Mouse (Mus musculus) megakaryocyte, embryonic 14.5 days (primary cell): ENCODE measurements at regions not wholly inside any gene's neighbourhood (a gene's known extent, or its start where the extent isn't known, plus 50 kb on each side); places are given as distances from the start of the nearest gene placed in this dataset.

ENCODE experiments used
- H3K27me3 ChIP-seq: replicated peaks from 2 replicates; pipeline ENCODE3; 2012; ENCODE audit warnings: inconsistent platforms
- H3K36me3 ChIP-seq: replicated peaks from 2 replicates; pipeline ENCODE3; 2012; ENCODE audit warnings: low read length, inconsistent platforms, mixed read lengths
- H3K4me1 ChIP-seq: 2 replicates; pipeline ENCODE4 v1.6.1; 2012; ENCODE audit warnings: inconsistent platforms
- H3K4me3 ChIP-seq: replicated peaks from 2 replicates; pipeline ENCODE3; 2012; ENCODE audit warnings: moderate library complexity, mild to moderate bottlenecking, inconsistent platforms
- H3K9me3 ChIP-seq: 2 replicates; pipeline ENCODE4 v1.6.1; 2012; ENCODE audit warnings: inconsistent platforms
- FLI1 ChIP-seq: IDR thresholded peaks from 2 replicates; pipeline ENCODE4 v1.6.1; 2012; ENCODE audit warnings: low read length, inconsistent platforms, mixed read lengths
- GATA1 ChIP-seq: IDR thresholded peaks from 3 replicates; pipeline ENCODE4 v1.6.1; 2012; ENCODE audit warnings: mixed read lengths, low read length, inconsistent platforms, borderline replicate concordance

GRCm38 (mm10) chr2:61182424-61182979 is 219.5 kb upstream of the Rbms1 start:
- no peak for TF ChIP-seq FLI1
- TF ChIP-seq GATA1: no peak
- Histone ChIP-seq H3K27me3 (no peaks in the 10 kb centered on the region), H3K9me3 (no peaks in the 10 kb centered on the region), H3K36me3 (no peaks in the 10 kb centered on the region), H3K4me3 (no peak overlapping the region), H3K4me1 (no peaks in the 10 kb centered on the region)

GRCm38 (mm10) chr2:61177801-61178200 is 214.8 kb upstream of the Rbms1 start:
- Histone ChIP-seq H3K4me3 (no peak overlapping the region), H3K9me3 (no peaks in the 10 kb centered on the region), H3K4me1 (no peaks in the 10 kb centered on the region), H3K27me3 (no peaks in the 10 kb centered on the region), H3K36me3 (no peaks in the 10 kb centered on the region)
- TF ChIP-seq GATA1: no peak
- no peak for TF ChIP-seq FLI1

- TF ChIP-seq FLI1: no peak
- TF ChIP-seq GATA1: no peak
- Histone ChIP-seq H3K4me1 (no peaks in the 10 kb centered on the region), H3K36me3 (no peaks in the 10 kb centered on the region), H3K9me3 (no peaks in the 10 kb centered on the region), H3K4me3 (no peak overlapping the region), H3K27me3 (no peaks in the 10 kb centered on the region)
Observed at GRCm38 (mm10) chr2:61176807-61177206, 213.8 kb upstream of the Rbms1 start.

- no peaks in the 10 kb centered on the region for H3K9me3 ChIP-seq
- H3K4me1 ChIP-seq: peaks cover 17% of the 10 kb centered on the region
- peaks cover 4% of the 10 kb centered on the region for H3K27me3 ChIP-seq
- no peaks in the 10 kb centered on the region for H3K36me3 ChIP-seq
- no peak overlapping the region for H3K4me3 ChIP-seq
- TF ChIP-seq GATA1 (no peak), FLI1 (no peak)
Observed at GRCm38 (mm10) chr2:61173581-61173980, 210.6 kb upstream of the Rbms1 start.

- Histone ChIP-seq H3K27me3 (peaks cover 12% of the 10 kb centered on the region), H3K4me1 (peaks cover 3% of the 10 kb centered on the region; the same call in 1 of the 2 replicates), H3K4me3 (no peak overlapping the region), H3K9me3 (peaks cover 3% of the 10 kb centered on the region; the same call in 1 of the 2 replicates), H3K36me3 (no peaks in the 10 kb centered on the region)
- TF ChIP-seq GATA1: no peak
- TF ChIP-seq FLI1: no peak
Observed at GRCm38 (mm10) chr2:61161336-61161735, 198.3 kb upstream of the Rbms1 start.

- Histone ChIP-seq H3K4me1 (peaks cover 3% of the 10 kb centered on the region; the same call in 1 of the 2 replicates), H3K27me3 (peaks cover 10% of the 10 kb centered on the region), H3K36me3 (no peaks in the 10 kb centered on the region), H3K9me3 (peaks cover 3% of the 10 kb centered on the region; the same call in 1 of the 2 replicates), H3K4me3 (no peak overlapping the region)
- no peak for TF ChIP-seq FLI1
- TF ChIP-seq GATA1: no peak
Observed at GRCm38 (mm10) chr2:61159761-61160160, 196.8 kb upstream of the Rbms1 start.

- peaks cover 24% of the 10 kb centered on the region for H3K27me3 ChIP-seq
- peaks cover 8% of the 10 kb centered on the region; the same call in 1 of the 2 replicates for H3K9me3 ChIP-seq
- no peaks in the 10 kb centered on the region for H3K36me3 ChIP-seq
- peak overlapping the region; percentile 66 for H3K4me3 ChIP-seq
- TF ChIP-seq GATA1: no peak
- no peak for TF ChIP-seq FLI1
- H3K4me1 ChIP-seq: peaks cover 28% of the 10 kb centered on the region
Observed at GRCm38 (mm10) chr2:61138998-61139631, 176.1 kb upstream of the Rbms1 start.

- H3K27me3 ChIP-seq: peaks cover 23% of the 10 kb centered on the region
- TF ChIP-seq GATA1: no peak
- no peak for TF ChIP-seq FLI1
Observed at GRCm38 (mm10) chr2:61138625-61138997, 175.6 kb upstream of the Rbms1 start.

GRCm38 (mm10) chr2:61137378-61137777 is 174.4 kb upstream of the Rbms1 start:
- no peak overlapping the region for H3K4me3 ChIP-seq
- peaks cover 28% of the 10 kb centered on the region for H3K4me1 ChIP-seq
- peaks cover 15% of the 10 kb centered on the region for H3K27me3 ChIP-seq
- H3K36me3 ChIP-seq: no peaks in the 10 kb centered on the region
- TF ChIP-seq FLI1: no peak
- TF ChIP-seq GATA1: no peak
- 0 out of 2 replicates have a peak, but pooled peaks cover 3% of the 10 kb centered on the region for H3K9me3 ChIP-seq

More at GRCm38 (mm10) chr2:61138625-61138997, 175.6 kb upstream of the Rbms1 start:
- Histone ChIP-seq H3K4me3 (peak overlapping the region; percentile 82), H3K36me3 (no peaks in the 10 kb centered on the region), H3K9me3 (peaks cover 4% of the 10 kb centered on the region; the same call in 1 of the 2 replicates), H3K4me1 (peaks cover 28% of the 10 kb centered on the region)

GRCm38 (mm10) chr2:61136926-61137325 is 173.9 kb upstream of the Rbms1 start:
- Histone ChIP-seq H3K27me3 (peaks cover 13% of the 10 kb centered on the region), H3K9me3 (peaks cover 5% of the 10 kb centered on the region; the same call in 1 of the 2 replicates), H3K4me3 (no peak overlapping the region), H3K36me3 (no peaks in the 10 kb centered on the region), H3K4me1 (peaks cover 28% of the 10 kb centered on the region)
- TF ChIP-seq FLI1 (no peak), GATA1 (no peak)
